ENCODE assay signal across 16 mouse cellular contexts in the genomic region with DNA sequence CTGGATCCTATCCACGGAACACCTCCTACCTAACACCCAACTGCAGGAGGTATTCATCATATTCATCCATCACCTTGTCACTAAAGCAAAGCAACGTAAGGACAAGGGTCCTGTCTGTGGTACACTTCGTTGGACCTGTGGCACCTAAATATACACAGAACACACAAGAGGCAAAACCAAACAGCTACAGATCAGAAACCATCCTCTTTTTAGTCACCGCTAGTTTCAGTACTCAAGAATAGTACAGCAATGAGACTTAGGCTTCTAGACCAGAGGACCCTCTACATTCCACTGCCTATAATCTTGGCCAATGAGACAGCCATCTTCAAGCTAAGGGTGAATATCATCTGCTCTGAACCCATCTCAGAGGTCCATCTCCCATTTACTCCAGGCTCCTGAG.
"Had no signal": no experiment of that assay in that cellular context is flagged by ENCODE, and none has a peak within 500 bp of the region (broad histone marks: within the 10 kb centered on the region; RNA-seq: fewer than 3 reads in every experiment).

No protein-coding gene starts in this region.

- H3K27ac ChIP-seq: neural tube, embryonic 13.5 days; neural tube, embryonic 15.5 days; stomach, embryonic 15.5 days; stomach, postnatal 0 days had no signal

- H3K4me1 ChIP-seq: neural tube, embryonic 13.5 days; neural tube, embryonic 15.5 days; stomach, embryonic 15.5 days had no signal

- H3K4me3 ChIP-seq: neural tube, embryonic 13.5 days; neural tube, embryonic 15.5 days; stomach, embryonic 15.5 days had no signal

- H3K9me3 ChIP-seq: neural tube, embryonic 13.5 days; neural tube, embryonic 15.5 days; stomach, embryonic 15.5 days had no signal

- H3K4me2 ChIP-seq: neural tube, embryonic 13.5 days; neural tube, embryonic 15.5 days; stomach, embryonic 15.5 days had no signal

- DNase-seq: retina, postnatal 1 day; right cerebral cortex, adult 18-20 months; right cerebral cortex, postnatal 14 days; right cerebral cortex, postnatal 25 days; right cerebral cortex, postnatal 4 days; spleen, adult 18-20 months; thymus, adult 18-20 months; thymus, adult 2 months; thymus, postnatal 14 days; thymus, postnatal 25 days; thymus, postnatal 36 days; thymus, postnatal 4 days had no signal

- H3K27me3 ChIP-seq: neural tube, embryonic 13.5 days; neural tube, embryonic 15.5 days; stomach, embryonic 15.5 days had no signal

- H3K9ac ChIP-seq: neural tube, embryonic 13.5 days; neural tube, embryonic 15.5 days; stomach, embryonic 15.5 days had no signal
